Mouse (Mus musculus): ENCODE data around the gene Tent4b. TPM values are rescaled to one million over a fixed set of nuclear protein-coding genes. Genes with fewer than 3 reads are reported as not detected.
"Not testable (repeated sequence)": the region's sequence is repeated elsewhere in the genome, so short reads cannot be mapped to it uniquely, and the experiment has no call there.

The Tent4b gene
- polyA plus RNA-seq, 1 experiment from 2014 or later, result 7.0 TPM

DNA sequence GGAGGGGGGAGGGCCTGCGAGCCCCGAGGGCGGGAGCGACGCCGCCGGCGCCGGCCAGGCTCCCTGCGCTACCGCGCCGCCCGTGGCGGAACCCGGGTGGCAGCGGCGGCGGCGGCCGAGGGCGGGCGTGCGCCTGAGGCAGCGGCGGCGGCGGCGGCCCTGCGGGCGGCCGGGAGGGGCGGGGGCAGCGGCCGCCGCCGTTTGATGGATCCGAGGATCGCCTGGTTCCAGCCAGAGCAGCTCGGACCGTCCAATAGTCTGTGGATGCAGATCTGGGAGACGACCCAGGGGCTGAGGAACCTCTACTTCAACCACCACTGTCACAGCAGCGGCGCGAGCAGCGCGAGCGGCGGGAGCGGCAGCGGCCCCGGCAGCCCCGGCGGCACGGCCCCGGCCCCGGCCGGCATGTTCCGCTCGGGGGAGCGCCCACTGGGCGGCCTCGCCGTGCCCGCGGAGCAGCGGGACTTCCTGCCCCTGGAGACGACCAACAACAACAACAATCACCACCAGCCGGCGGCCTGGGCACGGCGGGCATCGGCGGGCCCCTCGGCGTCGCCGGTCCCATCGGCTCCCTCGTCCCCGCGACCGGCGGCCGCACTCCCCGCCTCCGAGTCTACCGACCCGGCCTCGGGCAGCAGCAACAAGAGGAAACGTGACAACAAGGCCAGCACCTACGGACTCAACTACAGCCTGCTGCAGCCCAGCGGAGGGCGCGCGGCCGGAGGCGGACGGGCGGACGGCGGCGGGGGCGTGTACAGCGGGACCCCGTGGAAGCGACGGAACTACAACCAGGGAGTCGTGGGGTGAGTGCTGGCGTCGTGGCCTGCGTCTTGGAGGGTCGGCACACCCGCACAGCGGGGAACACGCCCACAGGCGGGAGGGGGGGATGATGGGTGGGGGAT is 938 bp downstream of the Tent4b start:
- Histone ChIP-seq H3K27me3 (replicated peaks) (no peaks in the 10 kb centered on the region), H3K4me2 (peak overlapping the region; percentile 95), H3K36me3 (no peaks in the 10 kb centered on the region), H3K9me3 (no peaks in the 10 kb centered on the region), H3K9ac (peak overlapping the region; percentile 84), H3K27ac (peak overlapping the region; percentile 99), H3K4me1 (peaks cover 14% of the 10 kb centered on the region), H3K4me3 (replicated peaks) (peak overlapping the region; percentile 90)
- peak; percentile 59 for ATAC-seq (ENCODE audit: insufficient read depth, low FRiP score, low read depth)
- under 1% methylated on average over 91 of the region's 117 CpGs for WGBS

GRCm38 (mm10) chr8:88200724-88201495 is 1.9 kb downstream of the Tent4b start:
- Histone ChIP-seq H3K36me3 (no peaks in the 10 kb centered on the region), H3K4me2 (peak overlapping the region; percentile 95), H3K4me1 (peaks cover 14% of the 10 kb centered on the region), H3K27me3 (replicated peaks) (no peaks in the 10 kb centered on the region), H3K9ac (no peak overlapping the region; the same call in 1 of the 2 replicates), H3K27ac (no peak overlapping the region), H3K4me3 (replicated peaks) (peak overlapping the region; percentile 90), H3K9me3 (no peaks in the 10 kb centered on the region)
- no peak for ATAC-seq (ENCODE audit: insufficient read depth, low FRiP score, low read depth)
- 14% methylated on average over 10 of the region's 10 CpGs for WGBS

GRCm38 (mm10) chr8:88201641-88202040 is 2.6 kb downstream of the Tent4b start:
- 44% methylated on average over 3 of the region's 3 CpGs for WGBS
- H3K27ac ChIP-seq, result no peak overlapping the region
- no peaks in the 10 kb centered on the region for H3K27me3 ChIP-seq (replicated peaks)
- ATAC-seq (ENCODE audit: insufficient read depth, low FRiP score, low read depth), result no peak
- H3K4me3 ChIP-seq (replicated peaks), result 0 out of 2 replicates have a peak overlapping the region, but pooled peaks have one; percentile 90
- no peaks in the 10 kb centered on the region for H3K9me3 ChIP-seq
- peaks cover 14% of the 10 kb centered on the region for H3K4me1 ChIP-seq
- H3K4me2 ChIP-seq, result peak overlapping the region; percentile 95; the same call in 1 of the 2 replicates
- H3K9ac ChIP-seq, result no peak overlapping the region
- H3K36me3 ChIP-seq, result no peaks in the 10 kb centered on the region

- Histone ChIP-seq H3K27ac (no peak overlapping the region), H3K36me3 (no peaks in the 10 kb centered on the region), H3K9me3 (no peaks in the 10 kb centered on the region), H3K4me1 (peaks cover 7% of the 10 kb centered on the region), H3K4me3 (replicated peaks) (no peak overlapping the region), H3K9ac (no peak overlapping the region), H3K27me3 (replicated peaks) (no peaks in the 10 kb centered on the region), H3K4me2 (no peak overlapping the region)
- 85% methylated on average over 9 of the region's 9 CpGs for WGBS
- no peak for ATAC-seq (ENCODE audit: insufficient read depth, low FRiP score, low read depth)
Observed at GRCm38 (mm10) chr8:88206016-88206415, 7.0 kb downstream of the Tent4b start.

DNA sequence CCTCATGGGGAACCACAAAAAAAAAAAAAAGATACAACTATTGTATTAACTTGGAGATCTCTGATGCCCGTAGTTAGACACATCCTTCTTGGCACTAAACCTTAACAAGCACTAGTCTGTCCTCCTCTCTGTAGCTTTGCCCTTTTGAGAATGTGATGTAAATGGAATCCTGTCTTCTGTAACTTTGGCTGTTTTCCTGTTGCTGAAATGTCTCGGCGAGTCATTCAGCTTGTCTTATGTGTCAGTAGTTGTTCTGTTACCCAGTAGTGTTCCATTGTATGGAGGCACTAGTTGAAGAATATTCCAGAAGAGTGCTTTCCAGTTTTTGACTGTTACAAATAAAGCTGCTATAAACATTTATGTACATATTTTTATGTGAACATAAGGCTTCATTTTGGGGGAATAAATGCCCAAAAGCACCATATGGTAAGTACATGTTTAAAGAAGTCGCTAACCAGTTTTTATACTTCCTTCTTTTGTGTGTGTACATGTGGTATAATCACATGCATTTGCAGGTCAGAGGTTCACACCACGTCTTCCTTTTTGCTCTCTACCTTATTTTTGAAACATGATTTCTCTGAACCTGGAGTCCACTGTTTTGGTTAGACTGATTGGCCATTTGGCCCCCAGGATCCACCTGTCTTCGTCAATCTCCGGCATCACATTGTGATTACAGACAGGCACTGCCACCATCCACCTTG is 8.3 kb downstream of the Tent4b start:
- H3K4me2 ChIP-seq, result no peak overlapping the region
- H3K27me3 ChIP-seq (replicated peaks), result no peaks in the 10 kb centered on the region
- ATAC-seq (ENCODE audit: insufficient read depth, low FRiP score, low read depth), result no peak
- H3K4me1 ChIP-seq, result no peaks in the 10 kb centered on the region
- H3K4me3 ChIP-seq (replicated peaks), result no peak overlapping the region
- no peak overlapping the region for H3K27ac ChIP-seq
- no peaks in the 10 kb centered on the region for H3K9me3 ChIP-seq
- no peak overlapping the region for H3K9ac ChIP-seq
- H3K36me3 ChIP-seq, result no peaks in the 10 kb centered on the region
- 85% methylated on average over 7 of the region's 7 CpGs for WGBS

- ATAC-seq (ENCODE audit: insufficient read depth, low FRiP score, low read depth); H3K27me3 ChIP-seq (replicated peaks); H3K27ac ChIP-seq; H3K36me3 ChIP-seq; H3K9ac ChIP-seq; H3K9me3 ChIP-seq; H3K4me1 ChIP-seq; H3K4me3 ChIP-seq (replicated peaks); H3K4me2 ChIP-seq: not testable (repeated sequence)
- 84% methylated on average over 6 of the region's 6 CpGs for WGBS
Observed at GRCm38 (mm10) chr8:88209930-88210827, 11.2 kb downstream of the Tent4b start.

GRCm38 (mm10) chr8:88221353-88221752 is 22.3 kb downstream of the Tent4b start:
- peaks cover 3% of the 10 kb centered on the region; the same call in 1 of the 2 replicates for H3K4me1 ChIP-seq
- no peak overlapping the region for H3K27ac ChIP-seq
- no peak overlapping the region for H3K4me3 ChIP-seq (replicated peaks)
- WGBS, result 46% methylated on average over 4 of the region's 4 CpGs
- H3K27me3 ChIP-seq (replicated peaks), result no peaks in the 10 kb centered on the region
- ATAC-seq (ENCODE audit: insufficient read depth, low FRiP score, low read depth), result no peak
- no peaks in the 10 kb centered on the region for H3K9me3 ChIP-seq
- no peaks in the 10 kb centered on the region for H3K36me3 ChIP-seq
- H3K9ac ChIP-seq, result no peak overlapping the region
- H3K4me2 ChIP-seq, result no peak overlapping the region

- WGBS, result 78% methylated on average over 5 of the region's 5 CpGs
Observed at GRCm38 (mm10) chr8:88225358-88225757, 26.3 kb downstream of the Tent4b start.

DNA sequence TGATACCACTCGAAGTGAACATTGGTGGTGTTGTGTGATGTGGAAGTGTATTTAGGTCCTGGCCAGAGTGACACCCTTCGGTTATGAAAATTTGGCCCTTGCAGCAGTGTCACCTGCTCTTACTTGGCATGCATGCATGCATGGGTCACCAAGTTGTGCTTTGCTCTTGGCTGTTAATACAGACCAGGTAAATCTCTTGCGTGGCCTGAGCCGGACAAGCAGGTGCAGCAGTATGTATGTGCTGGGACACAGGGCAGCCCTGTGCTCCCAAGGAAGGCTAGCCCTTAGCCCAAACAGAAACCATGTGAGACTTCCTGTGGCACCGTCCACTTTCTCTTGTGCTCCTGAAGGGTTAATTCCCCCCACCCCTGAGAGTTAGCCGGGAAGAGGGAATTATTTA is 28.8 kb downstream of the Tent4b start:
- ATAC-seq (ENCODE audit: insufficient read depth, low FRiP score, low read depth), result no peak
- H3K4me1 ChIP-seq, result peaks cover 12% of the 10 kb centered on the region
- H3K27ac ChIP-seq, result no peak overlapping the region
- 57% methylated on average over 6 of the region's 6 CpGs for WGBS
- no peaks in the 10 kb centered on the region for H3K27me3 ChIP-seq (replicated peaks)
- H3K36me3 ChIP-seq, result no peaks in the 10 kb centered on the region
- peak overlapping the region; percentile 27; the same call in 1 of the 2 replicates for H3K4me2 ChIP-seq
- no peaks in the 10 kb centered on the region for H3K9me3 ChIP-seq
- H3K9ac ChIP-seq, result no peak overlapping the region
- H3K4me3 ChIP-seq (replicated peaks), result no peak overlapping the region

More at GRCm38 (mm10) chr8:88225358-88225757, 26.3 kb downstream of the Tent4b start:
- Histone ChIP-seq H3K36me3 (no peaks in the 10 kb centered on the region), H3K9ac (no peak overlapping the region), H3K4me1 (peaks cover 15% of the 10 kb centered on the region), H3K9me3 (no peaks in the 10 kb centered on the region), H3K4me2 (no peak overlapping the region), H3K4me3 (replicated peaks) (no peak overlapping the region), H3K27me3 (replicated peaks) (no peaks in the 10 kb centered on the region), H3K27ac (no peak overlapping the region)
- no peak for ATAC-seq (ENCODE audit: insufficient read depth, low FRiP score, low read depth)

DNA sequence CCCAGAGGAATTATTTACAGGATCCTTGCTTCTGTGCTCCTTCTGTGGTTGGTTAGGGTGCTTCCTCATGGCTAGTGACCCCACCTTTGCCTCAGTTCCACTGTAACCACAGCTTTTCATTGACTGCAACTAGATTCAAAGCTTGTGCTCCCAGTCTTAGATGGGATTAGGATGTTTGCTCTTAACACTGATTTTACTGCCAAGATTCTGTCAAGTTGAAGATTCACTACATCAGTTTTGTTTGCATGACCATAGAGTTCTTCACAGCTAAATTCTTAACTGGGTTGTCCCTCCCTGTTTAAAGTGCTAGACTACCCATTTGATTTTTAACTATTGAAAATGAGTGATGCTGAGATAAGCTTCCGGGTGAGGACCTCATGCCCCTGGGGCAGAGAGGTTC is 29.3 kb downstream of the Tent4b start:
- H3K27me3 ChIP-seq (replicated peaks), result no peaks in the 10 kb centered on the region
- peak overlapping the region; percentile 27; the same call in 1 of the 2 replicates for H3K4me2 ChIP-seq
- H3K4me1 ChIP-seq, result peaks cover 12% of the 10 kb centered on the region
- H3K27ac ChIP-seq, result no peak overlapping the region
- ATAC-seq (ENCODE audit: insufficient read depth, low FRiP score, low read depth), result peak; percentile 31; the same call in 1 of the 2 replicates
- no peaks in the 10 kb centered on the region for H3K36me3 ChIP-seq
- no peak overlapping the region for H3K9ac ChIP-seq
- 20% methylated on average over 1 of the region's 1 CpGs for WGBS
- no peaks in the 10 kb centered on the region for H3K9me3 ChIP-seq
- no peak overlapping the region for H3K4me3 ChIP-seq (replicated peaks)

GRCm38 (mm10) chr8:88228800-88229199 is 29.8 kb downstream of the Tent4b start:
- ATAC-seq (ENCODE audit: insufficient read depth, low FRiP score, low read depth), result no peak
- Histone ChIP-seq H3K27me3 (replicated peaks) (no peaks in the 10 kb centered on the region), H3K27ac (no peak overlapping the region), H3K9me3 (no peaks in the 10 kb centered on the region), H3K9ac (no peak overlapping the region), H3K36me3 (no peaks in the 10 kb centered on the region), H3K4me3 (replicated peaks) (no peak overlapping the region), H3K4me2 (peak overlapping the region; percentile 27; the same call in 1 of the 2 replicates), H3K4me1 (peaks cover 12% of the 10 kb centered on the region)
- 67% methylated on average over 1 of the region's 1 CpGs for WGBS
